Mouse (Mus musculus): ENCODE measurements at regions not wholly inside any gene's neighbourhood (a gene's known extent, or its start where the extent isn't known, plus 50 kb on each side); places are given as distances from the start of the nearest gene placed in this dataset.

DNA sequence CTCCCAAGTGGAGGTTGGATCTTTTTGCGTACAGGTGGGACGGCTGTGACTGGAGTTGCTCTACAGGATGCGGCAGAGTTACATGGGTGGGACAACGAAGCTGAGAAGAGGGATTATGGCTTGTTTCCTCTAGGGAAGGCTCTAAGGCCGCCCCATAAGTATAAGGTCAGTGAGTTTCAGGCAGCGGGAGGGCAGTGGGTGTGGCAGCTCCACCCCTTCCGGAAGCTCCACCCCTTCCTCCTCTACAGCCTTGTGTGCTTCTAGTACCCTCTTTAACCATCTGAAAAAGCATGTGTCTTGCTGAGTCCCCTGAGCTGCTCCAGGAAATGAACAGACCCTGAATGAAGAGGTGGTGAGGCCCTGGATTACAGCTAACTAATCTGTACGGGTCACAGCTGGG is 101.2 kb upstream of the Afdn start:
- TF ChIP-seq POLR2A (IDR thresholded peaks at IDR 0.05; ENCODE audit: control insufficient read depth, extremely low read depth, insufficient read depth, low read length, poor library complexity): no peak
- TF ChIP-seq CTCF (IDR thresholded peaks at IDR 0.05; ENCODE audit: borderline replicate concordance, control insufficient read depth, extremely low read depth, insufficient read depth, low read length, poor library complexity): no peak
- Histone ChIP-seq H3K36me3 (ENCODE audit: control insufficient read depth, insufficient read depth, low read length) (no peaks in the 10 kb centered on the region), H3K27me3 (ENCODE audit: control insufficient read depth, insufficient read depth, low read length) (no peaks in the 10 kb centered on the region), H3K4me3 (ENCODE audit: control insufficient read depth, insufficient read depth, low read length) (peak overlapping the region; percentile 19; the same call in 1 of the 2 replicates), H3K4me1 (replicated peaks; ENCODE audit: control insufficient read depth, insufficient read depth, low read length) (peaks cover 17% of the 10 kb centered on the region), H3K27ac (ENCODE audit: control insufficient read depth, insufficient read depth, low read length) (peak overlapping the region; percentile 26; the same call in 1 of the 2 replicates)
- 20% methylated on average over 8 of the region's 8 CpGs for WGBS
- DNase-seq: peak; percentile 52

DNA sequence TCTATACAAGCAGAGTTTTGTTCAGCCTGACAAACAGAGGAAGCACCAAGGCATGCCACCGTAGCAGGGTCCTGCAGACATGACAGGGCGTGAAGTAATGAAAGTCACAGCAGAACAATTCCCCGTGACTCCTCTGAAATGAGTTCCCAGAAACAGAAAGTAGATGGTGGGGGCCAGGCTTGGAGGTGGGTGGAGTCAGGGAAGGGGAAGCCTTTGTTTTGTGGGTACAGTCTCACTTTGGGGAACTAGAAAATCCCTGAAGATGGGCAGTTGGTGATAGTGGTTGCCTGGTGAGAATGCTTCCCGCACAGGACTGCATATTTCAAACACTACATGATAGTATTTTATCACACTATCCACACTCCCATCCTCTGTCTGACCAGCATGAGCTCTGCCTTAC is 100.4 kb upstream of the Afdn start:
- no peak for DNase-seq
- WGBS: 17% methylated on average over 4 of the region's 4 CpGs
- H3K4me3 ChIP-seq (ENCODE audit: control insufficient read depth, insufficient read depth, low read length): no peak overlapping the region
- TF ChIP-seq CTCF (IDR thresholded peaks at IDR 0.05; ENCODE audit: borderline replicate concordance, control insufficient read depth, extremely low read depth, insufficient read depth, low read length, poor library complexity): no peak
- no peak for TF ChIP-seq POLR2A (IDR thresholded peaks at IDR 0.05; ENCODE audit: control insufficient read depth, extremely low read depth, insufficient read depth, low read length, poor library complexity)
- no peaks in the 10 kb centered on the region for H3K36me3 ChIP-seq (ENCODE audit: control insufficient read depth, insufficient read depth, low read length)
- H3K4me1 ChIP-seq (replicated peaks; ENCODE audit: control insufficient read depth, insufficient read depth, low read length): peaks cover 17% of the 10 kb centered on the region
- no peaks in the 10 kb centered on the region for H3K27me3 ChIP-seq (ENCODE audit: control insufficient read depth, insufficient read depth, low read length)
- no peak overlapping the region for H3K27ac ChIP-seq (ENCODE audit: control insufficient read depth, insufficient read depth, low read length)

DNA sequence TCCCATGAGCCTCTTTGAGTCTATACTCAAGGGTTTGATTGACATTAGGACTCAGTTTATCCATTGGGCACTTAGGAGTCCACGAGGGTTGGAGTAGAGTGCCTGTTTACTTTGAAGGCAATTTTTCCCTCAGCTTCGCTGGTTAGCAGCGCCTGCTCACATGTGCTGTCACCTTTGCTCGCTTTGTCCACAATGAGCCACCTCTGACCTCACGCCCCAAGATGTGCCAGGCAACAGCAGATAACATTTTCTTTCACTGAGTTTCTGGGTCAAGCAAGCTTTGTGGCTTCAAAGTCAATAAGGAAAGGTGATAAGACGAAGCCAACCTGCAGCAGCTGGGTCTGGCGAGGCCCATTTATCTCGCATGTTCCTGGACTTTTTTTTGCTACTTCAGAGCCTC is 99.3 kb upstream of the Afdn start:
- Histone ChIP-seq H3K4me1 (replicated peaks; ENCODE audit: control insufficient read depth, insufficient read depth, low read length) (peaks cover 17% of the 10 kb centered on the region), H3K36me3 (ENCODE audit: control insufficient read depth, insufficient read depth, low read length) (no peaks in the 10 kb centered on the region), H3K27ac (ENCODE audit: control insufficient read depth, insufficient read depth, low read length) (no peak overlapping the region), H3K27me3 (ENCODE audit: control insufficient read depth, insufficient read depth, low read length) (no peaks in the 10 kb centered on the region), H3K4me3 (ENCODE audit: control insufficient read depth, insufficient read depth, low read length) (no peak overlapping the region)
- TF ChIP-seq POLR2A (IDR thresholded peaks at IDR 0.05; ENCODE audit: control insufficient read depth, extremely low read depth, insufficient read depth, low read length, poor library complexity) (no peak), CTCF (IDR thresholded peaks at IDR 0.05; ENCODE audit: borderline replicate concordance, control insufficient read depth, extremely low read depth, insufficient read depth, low read length, poor library complexity) (no peak)
- WGBS: 94% methylated on average over 8 of the region's 8 CpGs
- DNase-seq: no peak

DNA sequence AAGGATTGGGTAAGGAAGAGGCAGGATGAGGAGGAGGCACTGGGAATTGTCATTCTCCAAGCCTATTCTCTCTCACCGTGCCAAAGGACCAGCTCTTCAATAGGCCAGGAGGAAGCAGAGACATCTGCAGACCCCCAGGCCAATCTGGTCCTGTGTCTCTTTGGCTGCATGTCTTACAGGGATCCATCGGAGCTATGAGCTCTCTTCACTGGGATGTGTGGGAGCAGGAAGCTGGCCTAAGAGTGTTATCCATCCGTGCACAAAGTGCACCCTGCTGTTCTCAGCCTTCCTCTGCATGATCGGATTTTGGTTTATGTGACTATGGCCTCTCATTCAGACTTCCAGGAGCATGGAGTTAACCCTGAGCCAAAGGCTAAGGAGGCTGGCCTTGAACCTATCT is 98.2 kb upstream of the Afdn start:
- DNase-seq: no peak
- Histone ChIP-seq H3K4me3 (ENCODE audit: control insufficient read depth, insufficient read depth, low read length) (no peak overlapping the region), H3K27ac (ENCODE audit: control insufficient read depth, insufficient read depth, low read length) (no peak overlapping the region), H3K36me3 (ENCODE audit: control insufficient read depth, insufficient read depth, low read length) (no peaks in the 10 kb centered on the region), H3K27me3 (ENCODE audit: control insufficient read depth, insufficient read depth, low read length) (no peaks in the 10 kb centered on the region), H3K4me1 (replicated peaks; ENCODE audit: control insufficient read depth, insufficient read depth, low read length) (peaks cover 17% of the 10 kb centered on the region)
- TF ChIP-seq POLR2A (IDR thresholded peaks at IDR 0.05; ENCODE audit: control insufficient read depth, extremely low read depth, insufficient read depth, low read length, poor library complexity) (no peak), CTCF (IDR thresholded peaks at IDR 0.05; ENCODE audit: borderline replicate concordance, control insufficient read depth, extremely low read depth, insufficient read depth, low read length, poor library complexity) (no peak)
- 97% methylated on average over 4 of the region's 4 CpGs for WGBS
